Mouse (Mus musculus) thymus, adult 18-20 months (tissue): ENCODE results near the gene Rer1.

Source experiments
- DNase-seq, 2 experiments: peaks; one replicate each; pipeline ENCODE4 v3.0.0; 2022; ENCODE audit warnings: mixed read lengths in 2 of 2

Rer1 gene

GRCm38 (mm10) chr4:155074418-155074817, 11.8 kb downstream of the Rer1 start:
- DNase-seq, result no peak

- DNase-seq, result no peak
Measured at GRCm38 (mm10) chr4:155070921-155071320, 15.3 kb downstream of the Rer1 start.

- DNase-seq, result no peak
Measured at GRCm38 (mm10) chr4:155070199-155070598, 16.0 kb downstream of the Rer1 start.

GRCm38 (mm10) chr4:155069191-155069590, 17.0 kb downstream of the Rer1 start:
- no peak for DNase-seq

- DNase-seq, result no peak
Measured at GRCm38 (mm10) chr4:155068357-155068972, 17.7 kb downstream of the Rer1 start.

- peak; percentile 95 for DNase-seq
Measured at GRCm38 (mm10) chr4:155066834-155067522, 19.2 kb downstream of the Rer1 start, which contains the start of gene Pex10. Gene Pex10, plus strand, starts transcription at chr4:155067016.

GRCm38 (mm10) chr4:155065970-155066833, 20.0 kb downstream of the Rer1 start:
- peak; percentile 57 to 69 for DNase-seq

GRCm38 (mm10) chr4:155064474-155064873, 21.7 kb downstream of the Rer1 start:
- DNase-seq, result no peak

GRCm38 (mm10) chr4:155063895-155064294, 22.3 kb downstream of the Rer1 start:
- DNase-seq, result no peak

- no peak for DNase-seq
Measured at GRCm38 (mm10) chr4:155058325-155058724, 27.9 kb downstream of the Rer1 start.

GRCm38 (mm10) chr4:155056724-155057123, 29.5 kb downstream of the Rer1 start, which contains the start of gene Plch2:
Gene Plch2, minus strand, starts transcription at chr4:155056784.
- DNase-seq, result no peak

GRCm38 (mm10) chr4:155050116-155050515, 36.1 kb downstream of the Rer1 start:
- DNase-seq, result peak; percentile 46 to 68

GRCm38 (mm10) chr4:155046636-155047035, 39.5 kb downstream of the Rer1 start:
- DNase-seq, result no peak

GRCm38 (mm10) chr4:155043289-155043625, 42.9 kb downstream of the Rer1 start:
- no peak for DNase-seq

GRCm38 (mm10) chr4:155042606-155043288, 43.4 kb downstream of the Rer1 start:
- DNase-seq, result no peak

GRCm38 (mm10) chr4:155040696-155041095, 45.5 kb downstream of the Rer1 start:
- no peak for DNase-seq

- DNase-seq, result no peak
Measured at GRCm38 (mm10) chr4:155040197-155040596, 46.0 kb downstream of the Rer1 start.

- DNase-seq, result no peak
Measured at GRCm38 (mm10) chr4:155034787-155035186, 51.4 kb downstream of the Rer1 start.

GRCm38 (mm10) chr4:155034202-155034601, 52.0 kb downstream of the Rer1 start:
- DNase-seq, result no peak

- DNase-seq, result no peak
Measured at GRCm38 (mm10) chr4:155033115-155033514, 53.1 kb downstream of the Rer1 start.

- DNase-seq, result no peak
Measured at GRCm38 (mm10) chr4:155024170-155025010, 61.8 kb downstream of the Rer1 start.
